Mouse (Mus musculus): ENCODE results near the gene Emp2.

Emp2 gene

DNA sequence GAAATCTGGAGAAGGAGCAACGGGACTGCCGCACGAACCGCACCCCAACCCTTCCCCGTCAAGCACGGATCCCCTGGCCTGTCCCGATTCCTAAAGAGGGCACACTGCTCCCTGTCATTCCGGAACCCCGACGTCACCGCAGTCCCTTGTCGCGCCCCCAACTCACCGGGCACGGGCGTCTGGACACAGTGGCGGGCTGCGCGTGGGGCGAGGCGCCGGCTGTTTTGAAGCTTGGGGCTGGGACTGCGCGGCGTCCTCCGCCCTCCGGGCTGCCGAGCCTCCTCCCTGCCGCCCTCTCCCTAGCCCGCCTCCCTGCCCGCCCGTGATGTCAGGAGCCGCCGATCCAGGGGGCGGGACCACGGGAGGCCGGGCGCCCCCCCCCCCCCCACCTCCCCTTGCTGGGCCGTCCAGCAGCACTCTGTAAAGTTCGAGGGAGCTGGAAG, at the start of gene Emp2:
Emp2 (minus strand) TSS at position 323 of the 443 bp plus-strand sequence.
- DNase-seq (ENCODE audit: low spot score): peak; percentile 77

DNA sequence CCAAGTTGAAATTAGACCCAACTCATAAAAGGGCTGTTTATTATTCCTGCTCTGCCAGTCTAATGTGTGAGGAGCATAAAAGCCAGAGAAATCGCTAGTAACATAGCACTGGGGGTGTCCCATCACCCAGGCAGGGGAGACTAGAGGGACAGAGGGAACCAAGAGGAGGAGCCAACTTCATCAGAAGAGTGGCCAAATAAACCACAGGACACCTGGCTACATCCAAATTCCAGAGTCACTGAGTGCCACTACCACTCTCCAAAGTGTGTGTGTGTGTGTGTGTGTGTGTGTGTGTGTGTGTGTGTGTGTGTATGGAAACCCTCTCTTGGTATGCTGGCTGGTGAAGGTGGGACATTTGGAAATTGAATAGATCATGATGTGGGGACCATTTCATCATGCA, 49.3 kb upstream of the Emp2 start:
- no peak for DNase-seq (ENCODE audit: low spot score)

DNA sequence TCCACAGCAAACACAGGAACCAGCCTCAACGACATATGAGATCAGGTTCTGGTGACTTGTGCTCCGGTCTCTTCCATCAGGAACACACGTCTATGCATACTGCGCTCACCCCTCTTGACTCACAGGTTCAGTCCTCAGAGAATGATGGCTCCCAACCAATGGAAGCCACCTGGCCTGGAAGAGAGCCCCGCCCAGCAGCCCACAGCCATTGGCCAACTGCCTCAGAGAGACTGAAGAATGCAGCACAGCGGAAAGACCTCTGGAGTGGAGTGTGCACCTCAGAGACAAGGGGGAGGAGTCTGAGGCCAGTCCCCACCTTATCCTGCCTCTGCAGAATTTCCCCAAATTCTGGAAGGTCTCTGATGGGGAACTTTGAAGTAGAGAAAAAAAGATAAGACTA, 45.5 kb upstream of the Emp2 start:
- DNase-seq (ENCODE audit: low spot score): no peak

DNA sequence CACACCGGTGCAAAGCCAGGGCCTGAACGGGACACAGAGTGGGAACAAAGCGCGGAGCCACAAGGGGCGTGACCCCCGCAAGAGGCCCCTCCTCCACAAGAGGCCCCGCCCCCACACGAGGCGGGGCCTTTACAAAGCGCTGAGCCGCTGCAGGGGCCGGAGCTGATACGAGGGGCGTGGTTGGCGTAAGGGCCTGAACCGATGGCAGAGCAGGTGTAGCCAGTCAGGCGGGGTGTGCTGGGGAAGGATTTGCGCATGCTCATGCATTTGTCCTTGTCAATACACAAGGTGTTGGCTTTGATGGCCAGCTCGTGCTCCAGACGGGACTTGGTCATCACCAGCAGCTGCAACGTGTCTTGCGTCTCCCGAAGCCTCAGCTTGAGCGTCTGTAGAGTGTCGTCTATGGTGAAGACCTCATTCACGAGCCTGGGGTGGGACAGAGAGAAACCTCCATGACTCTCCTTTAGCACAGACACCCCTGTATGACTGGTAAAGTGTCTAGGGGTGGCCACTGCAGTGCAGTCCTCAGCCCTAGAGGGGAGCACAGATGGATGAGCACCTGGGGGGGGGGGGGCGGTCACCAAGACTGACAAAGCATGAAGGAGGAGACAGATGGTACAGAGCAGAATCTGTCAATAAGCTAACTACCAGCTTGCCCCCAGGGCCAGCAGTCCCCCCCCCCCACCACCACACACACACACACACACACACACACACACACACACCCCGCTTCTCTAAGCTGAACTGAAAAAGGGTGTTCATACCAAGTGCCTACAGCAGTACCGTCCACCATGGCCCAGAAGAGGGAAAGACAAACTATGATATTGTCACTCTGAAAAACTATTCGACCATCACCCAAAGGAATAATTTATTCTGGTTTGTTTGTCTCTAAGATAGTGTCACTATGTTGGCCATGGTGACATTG, 44.5 kb upstream of the Emp2 start:
- peak; percentile 54 for DNase-seq (ENCODE audit: low spot score)

DNA sequence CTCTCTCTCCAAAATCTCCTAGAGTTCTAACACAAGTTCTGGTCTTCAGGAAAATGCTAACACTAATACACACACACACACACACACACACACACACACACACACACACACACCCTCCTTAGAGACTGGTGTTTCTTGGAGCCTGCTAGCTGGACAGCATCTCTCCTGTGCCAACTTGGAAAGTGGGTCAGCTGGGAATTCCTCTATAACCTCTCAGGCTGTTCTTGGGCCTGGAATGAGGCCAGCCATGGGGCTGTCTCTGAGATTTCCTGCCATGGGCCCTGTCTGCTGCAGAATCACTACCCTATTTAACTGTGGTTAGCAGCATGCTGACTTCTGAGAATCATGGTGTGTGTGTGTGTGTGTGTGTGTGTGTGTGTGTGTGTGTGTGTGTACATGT, 41.2 kb upstream of the Emp2 start:
- DNase-seq (ENCODE audit: low spot score): peak; percentile 16

DNA sequence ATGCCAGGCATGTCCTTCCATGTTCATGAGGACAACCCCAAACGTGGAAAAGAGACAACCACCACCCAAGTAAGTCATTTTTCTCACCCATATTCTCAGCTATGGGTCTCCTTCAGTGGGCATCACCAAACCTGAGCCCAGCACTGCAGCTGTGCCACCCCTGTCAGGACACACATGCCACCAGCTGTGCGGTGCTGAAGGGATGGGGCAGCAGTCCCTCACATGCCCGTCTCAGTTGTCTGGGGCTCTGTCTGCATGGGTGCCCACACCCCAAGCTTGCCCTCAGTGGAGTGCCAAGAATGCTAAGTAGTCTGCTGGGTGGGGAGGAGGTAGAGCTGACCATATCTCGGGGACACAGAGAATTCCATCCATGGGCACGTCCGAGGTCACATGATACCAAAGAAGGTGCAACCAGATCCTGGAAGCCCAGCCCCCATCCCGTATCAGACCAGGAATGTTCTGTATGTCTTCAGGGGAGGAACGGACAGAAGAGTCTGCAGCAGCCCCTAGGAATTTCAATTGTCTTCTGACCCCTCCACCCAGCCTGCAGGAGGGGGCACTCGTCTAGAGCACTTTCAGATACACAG, 37.4 kb upstream of the Emp2 start:
- DNase-seq (ENCODE audit: low spot score): no peak

GRCm38 (mm10) chr16:10349876-10350275, 36.1 kb upstream of the Emp2 start:
- peak; percentile 41 for DNase-seq (ENCODE audit: low spot score)

DNA sequence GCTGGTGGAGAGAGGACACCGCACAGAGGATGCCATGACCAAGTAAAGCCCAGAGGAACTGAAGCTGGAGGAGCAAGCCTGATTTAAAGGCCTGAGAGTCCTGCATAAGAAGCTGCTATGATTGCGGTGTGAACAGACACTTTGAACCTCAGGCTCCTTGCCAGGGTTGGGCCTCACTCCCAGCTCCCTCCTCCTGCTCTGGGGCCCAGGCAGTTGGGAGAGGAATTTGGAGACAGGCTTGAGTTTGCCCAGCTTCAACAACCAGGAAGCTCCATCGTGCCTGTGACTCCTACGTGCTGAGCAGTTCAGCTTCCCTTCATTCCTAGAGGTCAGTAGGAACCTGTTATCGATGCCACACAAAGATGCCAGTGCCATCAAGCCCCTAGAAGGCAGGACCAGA, 35.7 kb upstream of the Emp2 start:
- peak; percentile 35 for DNase-seq (ENCODE audit: low spot score)

DNA sequence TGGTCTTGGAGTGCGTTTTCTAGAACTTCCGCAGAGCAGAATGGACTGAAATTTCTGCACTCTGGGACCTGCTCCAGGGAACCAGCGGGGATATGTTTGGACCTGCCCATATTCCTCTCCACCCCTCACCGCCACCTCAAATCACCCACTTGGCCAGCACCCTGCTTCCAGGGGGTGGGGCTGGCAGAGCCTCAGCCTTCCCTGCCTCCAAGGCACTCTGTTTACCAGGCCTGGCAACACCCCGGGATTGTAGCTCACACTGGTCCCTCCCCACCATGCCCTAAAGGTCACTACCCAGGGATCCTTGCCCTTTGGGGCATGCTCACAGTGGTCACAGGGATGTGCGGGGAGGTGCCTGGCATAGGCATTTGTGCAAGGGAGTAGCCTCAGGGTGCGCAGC, 33.8 kb upstream of the Emp2 start:
- DNase-seq (ENCODE audit: low spot score): peak; percentile 53

- no peak for DNase-seq (ENCODE audit: low spot score)
These were observed 27.3 kb upstream of the Emp2 start for GRCm38 (mm10) chr16:10341110-10341509.

- DNase-seq (ENCODE audit: low spot score): no peak
These were observed 26.2 kb upstream of the Emp2 start for GRCm38 (mm10) chr16:10339930-10340329.

GRCm38 (mm10) chr16:10338601-10339000, 24.8 kb upstream of the Emp2 start:
- DNase-seq (ENCODE audit: low spot score): no peak

DNA sequence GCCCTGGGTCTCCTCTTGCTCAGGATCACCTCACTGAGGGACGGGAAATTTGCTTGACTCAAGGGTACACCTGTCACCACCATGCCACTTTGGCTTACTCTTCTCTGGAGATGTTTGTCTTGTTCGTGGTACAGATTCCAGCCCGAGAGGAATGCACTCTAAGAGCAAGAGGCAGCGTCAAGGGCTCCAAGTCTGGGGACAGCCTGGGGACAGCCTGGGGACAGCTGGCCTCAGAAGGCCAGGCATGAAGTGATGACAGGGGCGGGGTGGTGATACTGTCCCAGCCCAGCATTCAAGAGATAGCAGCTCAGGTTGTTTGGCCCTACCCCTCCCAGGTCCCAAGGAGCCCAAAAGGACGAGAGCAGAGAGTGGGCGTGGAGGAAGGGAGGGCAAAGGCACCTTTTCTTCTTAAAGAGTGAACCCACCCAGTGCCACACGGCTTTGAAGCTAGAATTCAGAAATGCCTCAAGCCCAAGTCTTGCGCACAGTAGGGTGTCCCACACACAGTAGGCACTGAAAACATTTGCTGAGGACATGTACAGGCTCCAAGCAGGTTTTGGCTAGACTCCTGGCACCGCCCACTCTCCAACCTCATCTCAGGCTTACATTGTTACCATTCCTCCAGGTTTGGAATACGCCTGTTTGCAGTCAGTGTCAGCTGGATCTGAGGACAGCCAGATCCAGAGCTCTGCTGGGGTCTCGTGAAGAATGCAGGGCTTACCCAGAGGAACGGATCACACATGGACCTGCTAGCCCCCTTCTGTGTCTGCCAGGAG, 23.8 kb upstream of the Emp2 start:
- DNase-seq (ENCODE audit: low spot score): no peak

- no peak for DNase-seq (ENCODE audit: low spot score)
These were observed 23.0 kb upstream of the Emp2 start for GRCm38 (mm10) chr16:10336454-10337421.

DNA sequence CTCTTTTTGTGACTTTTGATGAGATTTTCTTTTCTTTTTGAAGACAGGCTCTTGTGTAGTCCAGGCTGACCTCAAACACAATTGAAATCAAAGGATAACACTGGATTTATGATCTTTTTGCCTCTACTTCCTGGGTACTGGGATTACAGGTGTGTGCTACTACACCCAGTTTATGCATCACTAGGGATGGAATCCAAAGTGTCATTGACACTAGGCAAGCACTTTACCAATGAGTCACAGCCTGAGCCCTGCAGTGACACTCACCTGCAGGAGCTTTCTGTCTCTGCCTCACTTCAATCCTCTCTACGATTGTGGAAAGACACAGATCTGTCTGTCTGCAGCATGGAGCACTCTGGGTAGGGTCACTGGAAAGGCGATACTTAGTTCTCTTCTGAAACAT, 22.2 kb upstream of the Emp2 start:
- no peak for DNase-seq (ENCODE audit: low spot score)

DNA sequence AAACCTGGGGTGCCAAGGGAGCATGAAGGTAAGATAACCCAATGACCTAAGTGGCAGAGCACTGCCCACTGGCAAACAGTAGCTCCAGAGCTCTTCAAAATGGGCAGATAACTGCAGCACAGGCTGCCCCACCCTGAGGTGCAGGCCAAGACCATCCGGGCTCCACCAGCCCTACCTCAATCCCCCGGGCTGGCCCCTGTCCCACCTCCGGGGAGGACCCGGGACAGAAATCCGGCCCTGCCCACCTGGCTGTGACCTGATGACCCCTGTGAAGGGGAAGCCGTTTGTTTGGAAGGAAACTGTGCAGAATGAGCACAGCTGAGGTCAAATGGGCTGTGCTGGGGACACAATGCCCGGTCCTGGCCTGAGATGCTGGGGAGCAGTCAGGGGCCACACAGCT, 19.0 kb upstream of the Emp2 start:
- no peak for DNase-seq (ENCODE audit: low spot score)

DNA sequence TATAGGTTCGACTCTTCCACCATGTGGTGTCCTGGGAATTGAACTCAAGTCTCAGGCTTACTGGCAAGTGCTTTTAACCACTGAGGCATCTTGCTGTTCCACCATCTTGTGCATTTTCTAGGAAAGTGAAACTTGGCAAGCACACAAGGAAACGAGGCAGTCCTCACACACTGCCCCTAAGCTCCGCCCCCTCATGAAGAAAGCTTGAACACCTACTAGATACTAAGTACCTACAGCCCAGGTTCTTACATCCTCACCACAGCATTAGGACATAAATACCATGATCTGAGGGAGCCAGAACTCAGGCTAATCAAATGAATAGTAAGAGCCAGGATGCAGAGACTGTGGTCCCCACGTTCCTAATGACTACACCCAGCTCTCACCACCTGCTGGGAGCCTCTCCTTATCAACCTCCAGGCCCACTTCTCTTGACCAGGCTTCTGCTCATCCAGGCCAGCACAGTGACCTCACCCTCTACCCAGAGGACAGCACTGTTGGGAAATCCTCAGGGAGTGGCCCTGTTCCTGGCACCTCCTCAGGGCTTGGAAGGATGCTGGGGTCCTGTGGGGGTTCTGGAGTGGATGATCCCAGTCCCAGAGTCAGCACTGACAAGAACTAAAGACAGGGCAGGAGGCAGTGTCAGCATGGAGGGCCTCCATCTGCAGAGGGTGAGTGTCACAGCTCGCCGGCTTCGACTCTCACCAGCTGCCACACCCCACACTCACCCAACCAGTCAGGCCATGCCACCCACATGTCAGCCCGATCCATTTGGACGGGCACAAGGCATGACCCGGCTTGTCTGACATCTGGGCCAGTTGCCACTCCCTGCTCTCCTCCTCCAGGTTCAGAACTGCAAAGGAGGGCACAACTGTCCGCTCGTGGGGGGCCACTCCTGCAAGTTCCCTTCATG, 17.1 kb upstream of the Emp2 start:
- peak; percentile 16 for DNase-seq (ENCODE audit: low spot score)

DNA sequence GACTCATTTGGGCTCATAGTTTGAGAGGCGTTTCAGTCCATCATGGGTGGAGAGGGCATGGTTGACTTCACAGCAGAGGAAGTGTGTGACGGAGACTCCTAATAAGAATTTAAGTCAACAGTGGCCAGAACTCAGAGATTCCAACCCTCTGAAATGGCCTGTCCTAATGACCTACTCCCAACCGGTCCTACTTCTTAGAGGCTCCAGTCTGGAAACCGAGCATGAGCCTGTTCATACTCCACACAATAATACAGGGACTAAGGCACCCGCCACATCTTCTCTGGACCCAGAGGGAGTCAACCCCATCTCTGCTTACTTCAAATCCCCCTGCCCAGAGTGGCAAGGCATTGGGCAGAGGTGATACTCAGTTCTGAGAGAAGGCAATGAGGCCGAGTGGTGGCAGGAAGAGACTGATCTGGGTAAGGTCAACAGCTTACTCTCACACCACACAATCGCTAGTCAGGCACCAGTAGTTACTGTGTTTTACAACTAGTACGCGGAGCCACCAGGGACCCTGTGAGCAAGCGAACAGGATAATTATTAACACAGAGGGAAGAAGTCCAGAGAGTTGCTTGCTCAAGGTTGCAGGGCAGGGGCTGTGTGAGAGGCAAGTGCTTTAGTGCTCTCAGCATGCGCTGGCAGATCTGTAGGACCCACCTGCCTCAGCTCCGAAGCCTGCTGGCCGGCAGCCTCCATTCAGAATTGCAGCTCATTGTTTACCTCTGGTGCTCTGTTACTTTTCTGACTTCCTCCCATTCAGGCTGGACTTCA, 14.0 kb upstream of the Emp2 start:
- DNase-seq (ENCODE audit: low spot score): no peak

DNA sequence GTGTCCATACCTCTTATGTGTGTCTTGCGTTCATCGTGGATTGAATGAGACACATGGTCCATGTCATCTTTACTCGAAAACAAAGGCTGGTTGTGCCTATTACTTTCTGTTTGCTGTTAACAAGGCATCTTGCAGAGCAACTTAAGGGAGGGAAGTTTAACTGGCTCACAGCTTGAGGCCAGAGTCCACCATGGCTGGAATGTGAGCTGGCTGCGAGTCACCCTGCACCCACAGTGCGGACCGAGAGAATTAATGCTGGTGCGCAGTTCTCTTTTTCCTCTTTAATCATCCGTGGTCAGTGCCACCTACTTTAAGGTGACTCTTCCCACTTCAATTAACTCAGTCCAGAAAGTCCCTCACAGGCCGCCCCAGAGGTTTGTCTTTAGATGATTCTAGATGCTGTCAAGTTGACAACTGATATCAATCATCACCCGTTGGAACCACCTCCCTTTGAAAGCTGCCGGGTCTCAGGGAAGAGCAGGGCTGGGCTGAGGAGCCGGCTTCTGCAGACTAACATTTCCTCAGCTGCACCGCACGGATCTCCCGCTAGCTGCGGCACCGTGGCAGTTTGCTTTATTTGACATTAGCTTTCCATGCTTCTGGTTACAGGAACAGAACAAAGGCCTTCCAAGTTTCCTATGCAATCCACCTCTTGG, 6.3 kb upstream of the Emp2 start:
- DNase-seq (ENCODE audit: low spot score): no peak
